Mouse (Mus musculus): Measurements from ENCODE around the gene Stt3a.
A peak's percentile ranks its signal among the peaks of the same experiment; 100 is the strongest.

Gene Stt3a

DNA sequence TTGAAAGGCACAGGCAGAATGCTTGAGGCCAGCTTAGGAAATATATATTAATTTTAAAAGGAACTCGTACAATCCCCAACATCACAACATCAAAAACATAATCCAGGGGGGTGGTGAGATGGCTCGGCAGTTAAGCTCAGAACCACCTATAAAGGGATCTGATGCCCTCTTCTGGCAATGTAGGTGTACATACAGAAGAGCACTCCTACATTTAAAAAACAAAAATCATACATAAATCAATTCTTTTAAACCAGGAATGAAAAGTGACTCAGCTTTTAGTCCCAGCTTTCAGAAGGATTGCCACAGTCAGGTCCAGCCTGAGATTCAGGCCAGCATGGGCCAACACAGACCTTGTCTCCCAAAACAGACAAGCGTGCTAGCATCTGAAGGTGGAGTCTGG is 50.9 kb downstream of the Stt3a start:
- DNase-seq (ENCODE audit: low spot score), result no peak

DNA sequence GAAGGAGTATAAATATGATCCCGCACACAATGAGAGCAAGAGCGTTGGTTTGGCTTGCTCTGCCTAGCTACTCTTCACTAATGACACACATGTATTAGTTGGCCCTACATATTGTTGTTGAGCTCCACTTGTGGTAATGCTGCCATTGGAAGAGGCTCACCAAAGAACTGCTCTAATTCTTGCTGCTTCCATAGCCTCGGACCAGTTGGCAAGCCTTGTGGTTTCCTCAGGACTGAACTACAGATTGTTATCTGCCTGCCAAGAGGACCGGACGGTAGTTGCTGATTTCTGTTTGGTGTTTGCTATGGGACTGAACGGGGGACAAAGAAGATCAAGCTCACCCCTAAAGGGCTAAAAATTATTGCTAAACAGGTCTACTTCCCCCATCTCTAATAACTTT is 60.2 kb downstream of the Stt3a start:
- no peak for DNase-seq (ENCODE audit: low spot score)

GRCm38 (mm10) chr9:36705923-36706322 is 61.6 kb downstream of the Stt3a start:
- no peak for DNase-seq (ENCODE audit: low spot score)

GRCm38 (mm10) chr9:36694276-36694675 is 73.2 kb downstream of the Stt3a start:
- DNase-seq (ENCODE audit: low spot score), result no peak

- DNase-seq (ENCODE audit: low spot score), result no peak
Observed at GRCm38 (mm10) chr9:36692920-36693319, 74.6 kb downstream of the Stt3a start, which contains the start of gene Acrv1. Gene Acrv1 (plus strand): TSS chr9:36693220.

DNA sequence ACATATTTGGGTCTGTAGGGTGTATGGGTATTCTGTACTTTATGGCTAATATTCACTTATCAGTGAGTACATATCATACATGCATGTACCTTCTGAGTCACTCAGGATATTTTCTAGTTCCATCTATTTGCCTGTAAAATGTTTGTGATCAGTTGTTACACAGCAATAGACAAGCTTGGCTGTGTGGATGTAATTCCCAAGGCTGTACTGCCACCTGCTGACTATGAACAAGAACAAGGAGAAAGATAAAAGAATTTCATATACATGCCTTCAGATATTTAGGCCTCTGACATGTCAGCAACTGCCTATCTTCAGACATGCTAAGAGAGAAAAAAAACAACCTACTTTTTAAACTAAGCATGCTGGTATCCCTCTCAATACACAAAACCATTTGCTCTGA is 80.2 kb downstream of the Stt3a start:
- DNase-seq (ENCODE audit: low spot score), result peak; percentile 17

GRCm38 (mm10) chr9:36681424-36681823 is 86.1 kb downstream of the Stt3a start:
- DNase-seq (ENCODE audit: low spot score), result no peak

Measured in embryo, embryonic 10.5 days (tissue).